Mouse (Mus musculus): ENCODE data around the gene Olfr1016.

Gene Olfr1016

GRCm38 (mm10) chr2:85802444-85802843 lies at the start of gene Olfr1016:
TSS of gene Olfr1016 (minus strand) at chr2:85802544.
- no peak for DNase-seq (ENCODE audit: low spot score)

- no peak for DNase-seq (ENCODE audit: low spot score)
Measured at GRCm38 (mm10) chr2:85846730-85847129, 44.4 kb upstream of the Olfr1016 start, which contains the start of gene Olfr1020. TSS of gene Olfr1020 (plus strand) at chr2:85847030.

- DNase-seq (ENCODE audit: low spot score): no peak
Measured at GRCm38 (mm10) chr2:85845383-85845782, 43.0 kb upstream of the Olfr1016 start, which contains the start of gene Olfr1019. TSS of gene Olfr1019 (minus strand) at chr2:85845483.

GRCm38 (mm10) chr2:85818179-85818578 lies 15.8 kb upstream of the Olfr1016 start, which contains the start of gene Olfr1018:
TSS of gene Olfr1018 (plus strand) at chr2:85818479.
- DNase-seq (ENCODE audit: low spot score): no peak

- no peak for DNase-seq (ENCODE audit: low spot score)
Measured at GRCm38 (mm10) chr2:85804501-85804900, 2.2 kb upstream of the Olfr1016 start.

GRCm38 (mm10) chr2:85792331-85792730 lies 10.0 kb downstream of the Olfr1016 start:
- DNase-seq (ENCODE audit: low spot score): no peak

GRCm38 (mm10) chr2:85781717-85782116 lies 20.6 kb downstream of the Olfr1016 start, which contains the start of gene Olfr1015:
TSS of gene Olfr1015 (plus strand) at chr2:85782017.
- DNase-seq (ENCODE audit: low spot score): no peak

GRCm38 (mm10) chr2:85772413-85772812 lies 29.9 kb downstream of the Olfr1016 start, which contains the start of gene Olfr1014:
TSS of gene Olfr1014 (plus strand) at chr2:85772713.
- DNase-seq (ENCODE audit: low spot score): no peak

- DNase-seq (ENCODE audit: low spot score): no peak
Measured at GRCm38 (mm10) chr2:85766798-85767197, 35.5 kb downstream of the Olfr1016 start, which contains the start of gene Olfr1013. TSS of gene Olfr1013 (plus strand) at chr2:85767098.

- DNase-seq (ENCODE audit: low spot score): no peak
Measured at GRCm38 (mm10) chr2:85762666-85763065, 39.7 kb downstream of the Olfr1016 start, which contains the start of gene Olfr1012. TSS of gene Olfr1012 (minus strand) at chr2:85762766.

GRCm38 (mm10) chr2:85753822-85754221 lies 48.5 kb downstream of the Olfr1016 start:
- DNase-seq (ENCODE audit: low spot score): no peak

Measured in yolk sac, embryonic 10.5 days (tissue).